Mouse (Mus musculus): ENCODE measurements around the gene BC029722.
A peak's percentile ranks its signal among the peaks of the same experiment; 100 is the strongest.
"Not testable (repeated sequence)": the region's sequence is repeated elsewhere in the genome, so short reads cannot be mapped to it uniquely, and the experiment has no call there.

Gene BC029722

GRCm38 (mm10) chr2:155819392-155819448, at the start of gene BC029722:
Gene BC029722, minus strand, starts transcription at chr2:155819426.
- DNase-seq (ENCODE audit: low spot score), result no peak

GRCm38 (mm10) chr2:155868320-155868719, 49.1 kb upstream of the BC029722 start:
- no peak for DNase-seq (ENCODE audit: low spot score)

GRCm38 (mm10) chr2:155863301-155863867, 44.2 kb upstream of the BC029722 start:
- DNase-seq (ENCODE audit: low spot score), result no peak

GRCm38 (mm10) chr2:155862573-155863300, 43.5 kb upstream of the BC029722 start:
- DNase-seq (ENCODE audit: low spot score), result no peak

- DNase-seq (ENCODE audit: low spot score), result no peak
Measured at GRCm38 (mm10) chr2:155861581-155861980, 42.4 kb upstream of the BC029722 start.

GRCm38 (mm10) chr2:155860102-155860501, 40.9 kb upstream of the BC029722 start:
- DNase-seq (ENCODE audit: low spot score), result no peak

GRCm38 (mm10) chr2:155852536-155852935, 33.3 kb upstream of the BC029722 start:
- no peak for DNase-seq (ENCODE audit: low spot score)

- DNase-seq (ENCODE audit: low spot score), result no peak
Measured at GRCm38 (mm10) chr2:155850120-155850519, 30.9 kb upstream of the BC029722 start.

- no peak for DNase-seq (ENCODE audit: low spot score)
Measured at GRCm38 (mm10) chr2:155849464-155849863, 30.2 kb upstream of the BC029722 start.

GRCm38 (mm10) chr2:155848291-155848690, 29.1 kb upstream of the BC029722 start:
- peak; percentile 87 for DNase-seq (ENCODE audit: low spot score)

- no peak for DNase-seq (ENCODE audit: low spot score)
Measured at GRCm38 (mm10) chr2:155846930-155847329, 27.7 kb upstream of the BC029722 start.

GRCm38 (mm10) chr2:155838961-155839360, 19.7 kb upstream of the BC029722 start:
- no peak for DNase-seq (ENCODE audit: low spot score)

GRCm38 (mm10) chr2:155837961-155838360, 18.7 kb upstream of the BC029722 start:
- no peak for DNase-seq (ENCODE audit: low spot score)

- no peak for DNase-seq (ENCODE audit: low spot score)
Measured at GRCm38 (mm10) chr2:155834732-155835131, 15.5 kb upstream of the BC029722 start, which contains the start of gene Fam83c. Gene Fam83c, minus strand, starts transcription at chr2:155834854.

- DNase-seq (ENCODE audit: low spot score), result not testable (repeated sequence)
Measured at GRCm38 (mm10) chr2:155832087-155832486, 12.9 kb upstream of the BC029722 start.

GRCm38 (mm10) chr2:155831302-155831701, 12.1 kb upstream of the BC029722 start:
- DNase-seq (ENCODE audit: low spot score), result peak; percentile 30

GRCm38 (mm10) chr2:155830841-155831240, 11.6 kb upstream of the BC029722 start:
- no peak for DNase-seq (ENCODE audit: low spot score)

- DNase-seq (ENCODE audit: low spot score), result peak; percentile 96
Measured at GRCm38 (mm10) chr2:155826630-155827424, 7.6 kb upstream of the BC029722 start, which contains the start of gene Eif6. Gene Eif6, minus strand, starts transcription at chr2:155826925.

- DNase-seq (ENCODE audit: low spot score), result peak; percentile 20
Measured at GRCm38 (mm10) chr2:155825904-155826629, 6.8 kb upstream of the BC029722 start.

- DNase-seq (ENCODE audit: low spot score), result no peak
Measured at GRCm38 (mm10) chr2:155823722-155824121, 4.5 kb upstream of the BC029722 start.

GRCm38 (mm10) chr2:155820779-155821178, 1.6 kb upstream of the BC029722 start:
- no peak for DNase-seq (ENCODE audit: low spot score)

- no peak for DNase-seq (ENCODE audit: low spot score)
Measured at GRCm38 (mm10) chr2:155819449-155820251, 424 bp upstream of the BC029722 start.
